Mouse (Mus musculus) forebrain, embryonic 13.5 days (tissue): ENCODE measurements around the gene Olfr767. TPM values are rescaled to one million over a fixed set of nuclear protein-coding genes. Genes with fewer than 3 reads are reported as not detected.

ENCODE experiments used
- polyA plus RNA-seq: library from polyadenylated mRNA; unstranded; fragments of >200 nt; fragmentation: Nextera tagmentation; extraction: Ambion mirVana; gene quantifications from 2 replicates; pipeline ENCODE4 v1.2.1, GENCODE M21; 2015

The Olfr767 gene
- polyA plus RNA-seq, 1 experiment from 2014 or later, result not detected

Other genes with a start within 250 kb of the Olfr767 start
- gene Gdf11, start 191.2 kb downstream of the Olfr767 start, polyA plus RNA-seq, result 8.9 and 9.0 TPM in 2 replicates
- 127 and 130 TPM in 2 replicates for gene Cd63, start 181.9 kb downstream of the Olfr767 start, polyA plus RNA-seq
- gene Rdh5, start 160.0 kb downstream of the Olfr767 start, polyA plus RNA-seq, result 10.7 and 16.0 TPM in 2 replicates
- gene Bloc1s1, start 158.9 kb downstream of the Olfr767 start, polyA plus RNA-seq, result 241 and 243 TPM in 2 replicates
- 0.63 and 0.83 TPM in 2 replicates for gene Itga7, start 149.1 kb downstream of the Olfr767 start, polyA plus RNA-seq
- not detected in 2 replicates for gene Mettl7b, start 121.9 kb downstream of the Olfr767 start, polyA plus RNA-seq
- gene Olfr9, start 93.5 kb downstream of the Olfr767 start, polyA plus RNA-seq, result not detected in 2 replicates
- not detected in 2 replicates for gene Olfr763, start 72.1 kb downstream of the Olfr767 start, polyA plus RNA-seq
- not detected in 2 replicates for gene Olfr764-ps1, start 43.0 kb downstream of the Olfr767 start, polyA plus RNA-seq
- gene Olfr765, start 32.9 kb downstream of the Olfr767 start, polyA plus RNA-seq, result not detected in 2 replicates
- gene Olfr766-ps1, start 13.9 kb downstream of the Olfr767 start, polyA plus RNA-seq, result not detected in 2 replicates
- gene Olfr768, start 16.5 kb upstream of the Olfr767 start, polyA plus RNA-seq, result not detected in 2 replicates
- gene Olfr769, start 35.0 kb upstream of the Olfr767 start, polyA plus RNA-seq, result not detected in 2 replicates
- not detected in 2 replicates for gene Olfr770, start 56.1 kb upstream of the Olfr767 start, polyA plus RNA-seq
- gene Olfr771, start 81.8 kb upstream of the Olfr767 start, polyA plus RNA-seq, result not detected in 2 replicates
- gene Olfr772, start 95.0 kb upstream of the Olfr767 start, polyA plus RNA-seq, result not detected in 2 replicates
- gene Olfr773, start 104.5 kb upstream of the Olfr767 start, polyA plus RNA-seq, result not detected in 2 replicates
- not detected in 2 replicates for gene Olfr774, start 153.3 kb upstream of the Olfr767 start, polyA plus RNA-seq
- gene Olfr775, start 165.5 kb upstream of the Olfr767 start, polyA plus RNA-seq, result not detected in 2 replicates
- gene Olfr776, start 176.2 kb upstream of the Olfr767 start, polyA plus RNA-seq, result not detected in 2 replicates
- gene Olfr777, start 188.6 kb upstream of the Olfr767 start, polyA plus RNA-seq, result not detected in 2 replicates
- not detected in 2 replicates for gene Olfr780, start 235.2 kb upstream of the Olfr767 start, polyA plus RNA-seq
- gene Olfr781, start 245.9 kb upstream of the Olfr767 start, polyA plus RNA-seq, result not detected in 2 replicates